Mouse (Mus musculus): Measurements from ENCODE around the gene Arhgap27. TPM values are rescaled to one million over a fixed set of nuclear protein-coding genes. Genes with fewer than 3 reads are reported as not detected.

Arhgap27 gene
- polyA plus RNA-seq, 1 experiment = not detected

DNA sequence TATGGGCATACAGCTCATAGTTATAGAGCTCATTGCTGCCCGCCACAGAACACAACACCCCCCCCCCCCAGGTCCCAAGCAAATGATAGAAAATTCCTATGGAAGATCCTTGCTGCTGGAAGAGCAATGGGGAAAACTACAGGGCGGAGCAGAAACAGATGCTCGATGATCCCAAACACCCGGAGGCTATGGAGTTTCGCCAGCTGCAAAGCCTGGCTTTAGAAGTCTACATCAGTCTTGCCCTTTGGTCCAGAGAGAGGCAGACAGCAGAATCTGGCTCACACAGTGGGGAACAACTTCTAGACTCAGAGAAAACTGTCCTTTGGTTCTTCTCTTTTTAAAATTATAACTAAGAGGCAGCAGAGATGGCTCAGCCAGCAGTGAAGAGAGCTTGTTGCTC lies 27.9 kb downstream of the Arhgap27 start:
- Histone ChIP-seq H3K4me1 (ENCODE audit: control insufficient read depth, insufficient read depth, low read length) (peaks cover 29% of the 10 kb centered on the region), H3K27ac (ENCODE audit: insufficient read depth, low read depth, low read length) (no peak overlapping the region), H3K4me3 (ENCODE audit: insufficient read depth, low read depth, low read length) (no peak overlapping the region)
- no peak for TF ChIP-seq CTCF (IDR thresholded peaks at IDR 0.05; ENCODE audit: insufficient read depth, low read depth, low read length)
- no peak for TF ChIP-seq POLR2A (IDR thresholded peaks at IDR 0.05; ENCODE audit: insufficient read depth, low read depth, low read length)
- 87% methylated on average over 5 of the region's 5 CpGs for WGBS

DNA sequence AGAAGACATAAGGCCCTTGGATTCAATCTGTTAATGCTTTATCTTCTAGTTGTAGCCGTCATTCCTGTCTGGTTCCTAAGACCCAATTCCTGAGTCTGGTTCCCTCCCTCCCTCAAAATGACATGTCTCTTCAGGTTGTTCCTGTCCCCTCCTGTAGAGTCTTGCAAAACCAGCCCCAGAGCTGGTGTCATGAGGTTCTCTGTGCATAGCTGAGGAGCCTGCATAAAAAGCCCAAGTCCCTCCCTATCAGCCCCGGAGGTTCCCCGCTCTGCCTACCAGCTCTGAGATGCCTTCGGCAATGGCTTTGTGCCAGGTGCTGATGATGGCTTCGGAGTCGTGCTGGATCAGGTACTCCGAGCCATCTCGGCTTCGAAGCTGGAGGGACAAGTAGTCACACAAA lies 28.6 kb downstream of the Arhgap27 start:
- H3K4me3 ChIP-seq (ENCODE audit: insufficient read depth, low read depth, low read length) = no peak overlapping the region
- TF ChIP-seq CTCF (IDR thresholded peaks at IDR 0.05; ENCODE audit: insufficient read depth, low read depth, low read length) (no peak), POLR2A (IDR thresholded peaks at IDR 0.05; ENCODE audit: insufficient read depth, low read depth, low read length) (no peak)
- H3K4me1 ChIP-seq (ENCODE audit: control insufficient read depth, insufficient read depth, low read length) = peaks cover 26% of the 10 kb centered on the region
- no peak overlapping the region for H3K27ac ChIP-seq (ENCODE audit: insufficient read depth, low read depth, low read length)
- WGBS = 71% methylated on average over 9 of the region's 9 CpGs

DNA sequence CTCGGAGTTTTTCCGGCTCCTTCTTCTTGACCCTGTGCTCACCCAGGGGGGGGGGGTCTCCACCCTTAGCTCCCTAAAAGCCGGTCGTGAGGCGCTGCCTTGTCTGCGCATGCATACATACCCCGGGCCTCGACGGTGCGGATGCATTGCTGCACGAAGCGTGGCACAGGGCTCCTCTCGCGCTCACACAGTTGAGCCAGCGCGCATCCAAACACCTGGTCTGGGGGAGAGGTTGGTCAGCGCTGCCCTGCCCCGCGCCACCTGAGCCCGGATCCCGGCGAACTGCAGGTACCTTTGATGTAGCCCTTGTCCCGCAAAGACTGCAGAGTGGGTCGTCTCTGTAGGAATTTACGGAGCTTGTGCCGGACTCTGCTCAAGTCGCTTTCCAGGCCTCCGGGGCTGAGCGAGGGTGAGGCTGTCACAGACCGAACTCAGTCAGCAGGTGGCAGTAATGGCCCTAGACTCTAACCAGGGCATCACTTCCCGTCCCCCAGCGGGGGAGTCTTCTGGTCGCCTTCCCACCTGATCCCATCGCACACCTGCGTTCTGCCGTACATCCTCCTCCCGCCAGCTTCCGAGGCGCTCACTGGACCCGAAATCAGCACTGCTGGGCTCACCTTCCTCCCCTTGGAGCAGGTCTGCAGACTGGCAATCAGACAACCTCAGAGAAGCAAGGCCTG lies 29.6 kb downstream of the Arhgap27 start:
- Histone ChIP-seq H3K27ac (ENCODE audit: insufficient read depth, low read depth, low read length) (no peak overlapping the region), H3K4me1 (ENCODE audit: control insufficient read depth, insufficient read depth, low read length) (peaks cover 21% of the 10 kb centered on the region), H3K4me3 (ENCODE audit: insufficient read depth, low read depth, low read length) (peak overlapping the region; percentile 48)
- no peak for TF ChIP-seq CTCF (IDR thresholded peaks at IDR 0.05; ENCODE audit: insufficient read depth, low read depth, low read length)
- TF ChIP-seq POLR2A (IDR thresholded peaks at IDR 0.05; ENCODE audit: insufficient read depth, low read depth, low read length) = no peak
- 24% methylated on average over 40 of the region's 40 CpGs for WGBS

DNA sequence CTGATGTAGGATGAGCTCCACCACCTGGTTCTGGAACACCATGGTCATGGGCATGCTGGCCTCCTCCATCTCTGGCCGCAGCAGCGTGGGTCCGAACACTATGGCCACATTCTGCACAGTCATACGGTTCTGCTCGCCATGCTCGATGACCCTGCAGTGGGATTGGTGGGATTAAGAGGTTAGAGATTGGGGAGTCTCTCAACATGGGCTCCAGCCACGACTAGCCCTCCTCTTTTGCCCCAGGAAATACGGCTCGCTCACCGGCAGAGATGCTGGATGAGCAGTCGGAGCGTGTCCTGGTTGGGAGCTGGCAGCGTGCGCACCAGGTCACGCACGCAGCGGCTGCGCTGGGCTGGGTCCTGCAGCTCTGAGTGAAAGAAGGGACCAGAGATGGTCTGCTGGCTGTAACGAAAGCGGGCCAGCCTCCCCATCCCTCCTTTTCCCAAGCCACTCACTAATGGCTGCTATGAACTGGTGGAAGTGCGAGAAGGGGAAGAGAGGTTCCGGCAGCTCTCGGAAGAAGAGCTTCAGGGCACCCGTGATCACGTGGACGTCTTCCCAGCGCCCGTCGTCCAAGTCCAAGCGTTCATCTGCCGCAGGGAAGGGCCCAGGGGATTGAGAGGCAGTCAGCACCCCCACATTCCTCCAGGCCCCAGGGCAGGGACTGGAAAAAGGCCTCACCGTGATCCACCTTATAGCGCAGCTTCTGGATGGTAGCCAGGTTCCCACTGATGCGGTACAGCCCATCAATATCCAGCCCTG lies 30.4 kb downstream of the Arhgap27 start:
- peaks cover 21% of the 10 kb centered on the region for H3K4me1 ChIP-seq (ENCODE audit: control insufficient read depth, insufficient read depth, low read length)
- H3K4me3 ChIP-seq (ENCODE audit: insufficient read depth, low read depth, low read length) = peak overlapping the region; percentile 48
- 29% methylated on average over 34 of the region's 34 CpGs for WGBS
- TF ChIP-seq POLR2A (IDR thresholded peaks at IDR 0.05; ENCODE audit: insufficient read depth, low read depth, low read length) (no peak), CTCF (IDR thresholded peaks at IDR 0.05; ENCODE audit: insufficient read depth, low read depth, low read length) (no peak)
- peak overlapping the region; percentile 50 for H3K27ac ChIP-seq (ENCODE audit: insufficient read depth, low read depth, low read length)

DNA sequence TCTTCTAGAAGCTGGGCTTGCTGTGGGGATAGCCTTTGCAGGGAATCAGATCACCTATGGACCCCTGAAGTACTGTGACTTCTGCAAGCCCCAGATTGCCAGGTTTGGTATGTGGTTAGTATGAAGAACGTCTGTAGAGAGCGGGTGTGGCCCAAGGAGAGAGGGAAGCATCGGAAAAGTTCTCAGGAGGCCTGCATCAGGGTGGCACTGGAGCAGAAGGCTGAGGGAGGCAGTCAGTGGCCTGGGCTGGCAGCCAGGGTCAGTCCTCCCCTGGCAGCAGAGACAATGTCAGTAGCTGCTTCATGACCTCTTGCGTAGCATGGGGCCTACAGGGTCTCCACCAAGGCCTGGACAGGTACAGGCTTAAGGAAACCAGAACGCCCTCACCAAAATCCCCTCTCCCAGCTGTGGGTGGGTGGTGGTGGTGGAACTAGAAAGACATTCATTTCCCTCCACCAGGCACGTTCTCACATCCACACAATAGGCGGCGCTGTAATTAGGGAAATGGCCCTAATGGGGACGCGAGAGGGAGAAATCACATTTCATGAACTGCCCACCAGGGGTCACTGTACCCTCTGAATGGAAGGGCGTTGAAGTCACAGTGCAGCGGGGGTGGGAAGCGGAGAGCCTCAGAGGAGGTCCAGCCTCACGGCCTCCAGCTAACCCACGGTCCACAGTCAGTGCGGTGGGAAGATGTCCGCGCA lies 31.2 kb downstream of the Arhgap27 start:
- Histone ChIP-seq H3K27ac (ENCODE audit: insufficient read depth, low read depth, low read length) (peak overlapping the region; percentile 50), H3K4me3 (ENCODE audit: insufficient read depth, low read depth, low read length) (peak overlapping the region; percentile 48), H3K4me1 (ENCODE audit: control insufficient read depth, insufficient read depth, low read length) (peaks cover 21% of the 10 kb centered on the region)
- peak; percentile 68; the same call in 1 of the 2 replicates for TF ChIP-seq CTCF (IDR thresholded peaks at IDR 0.05; ENCODE audit: insufficient read depth, low read depth, low read length)
- TF ChIP-seq POLR2A (IDR thresholded peaks at IDR 0.05; ENCODE audit: insufficient read depth, low read depth, low read length) = 0 out of 2 replicates have a peak, but pooled peaks have one; percentile 20
- 26% methylated on average over 18 of the region's 18 CpGs for WGBS

DNA sequence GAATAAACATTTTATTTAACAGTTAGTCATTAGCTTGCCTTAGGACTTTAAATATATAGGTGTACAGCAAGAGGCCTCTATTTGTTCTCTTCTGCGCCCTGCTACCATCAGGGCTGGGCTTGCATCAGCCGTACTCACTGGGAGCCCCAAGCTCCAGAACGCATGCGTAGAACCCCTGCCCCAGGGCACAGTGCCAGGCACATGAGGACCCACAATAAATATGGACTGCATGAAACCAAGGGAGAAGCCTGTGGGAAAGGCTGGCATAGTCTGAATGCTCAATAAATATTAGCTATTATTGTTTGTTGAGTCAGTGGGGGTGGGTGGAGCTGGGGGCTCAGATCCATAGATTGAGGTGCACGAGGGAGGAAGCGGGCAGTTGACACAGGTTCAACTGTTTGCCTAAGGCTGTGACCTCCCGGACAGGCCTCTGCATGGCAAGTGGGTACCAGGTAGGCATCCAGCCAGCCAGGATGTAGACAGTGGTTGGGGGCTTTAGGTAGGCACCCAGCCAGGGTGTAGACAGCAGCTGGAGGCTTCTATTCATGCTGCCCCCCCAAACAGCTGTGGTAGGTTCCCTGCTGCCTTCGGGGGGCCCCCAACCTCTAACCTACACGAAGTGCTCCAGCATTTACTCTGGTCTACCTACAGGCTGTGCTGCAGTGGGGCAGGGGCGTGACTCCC lies 31.8 kb downstream of the Arhgap27 start:
- 90% methylated on average over 10 of the region's 10 CpGs for WGBS
- Histone ChIP-seq H3K27ac (ENCODE audit: insufficient read depth, low read depth, low read length) (no peak overlapping the region), H3K4me3 (ENCODE audit: insufficient read depth, low read depth, low read length) (no peak overlapping the region), H3K4me1 (ENCODE audit: control insufficient read depth, insufficient read depth, low read length) (peaks cover 21% of the 10 kb centered on the region)
- no peak for TF ChIP-seq CTCF (IDR thresholded peaks at IDR 0.05; ENCODE audit: insufficient read depth, low read depth, low read length)
- no peak for TF ChIP-seq POLR2A (IDR thresholded peaks at IDR 0.05; ENCODE audit: insufficient read depth, low read depth, low read length)

DNA sequence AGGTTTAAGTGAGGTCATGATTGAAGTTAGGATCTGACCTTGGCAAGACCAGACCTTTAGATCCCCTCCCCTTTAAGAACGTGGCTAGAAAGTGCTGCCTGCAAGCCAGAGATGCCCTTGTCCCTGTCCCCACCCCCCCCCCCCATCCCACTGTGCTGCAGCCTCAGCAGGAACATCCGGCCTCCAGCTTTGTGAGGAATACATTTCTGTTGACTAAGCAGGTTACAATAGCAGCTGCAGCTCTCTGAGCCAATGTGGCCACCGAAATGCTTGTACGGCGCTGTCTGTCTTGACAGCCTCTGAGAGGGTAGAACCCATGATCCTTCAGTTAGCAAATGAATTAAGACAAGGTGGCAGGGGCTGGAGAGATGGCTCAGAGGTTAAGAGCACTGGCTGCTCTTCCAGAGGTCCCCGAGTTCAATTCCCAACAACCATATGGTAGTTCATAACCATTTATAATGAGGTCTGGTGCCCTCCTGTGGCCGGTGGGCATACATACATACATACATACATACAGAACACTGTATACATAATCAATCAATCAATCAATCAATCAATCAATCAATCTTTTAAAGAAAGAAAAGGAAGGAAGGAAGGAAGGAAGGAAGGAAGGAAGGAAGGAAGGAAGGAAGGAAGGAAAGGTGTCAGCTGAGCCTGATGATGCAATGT lies 32.7 kb downstream of the Arhgap27 start:
- H3K4me1 ChIP-seq (ENCODE audit: control insufficient read depth, insufficient read depth, low read length) = peaks cover 21% of the 10 kb centered on the region
- no peak overlapping the region for H3K4me3 ChIP-seq (ENCODE audit: insufficient read depth, low read depth, low read length)
- no peak overlapping the region for H3K27ac ChIP-seq (ENCODE audit: insufficient read depth, low read depth, low read length)
- no peak for TF ChIP-seq POLR2A (IDR thresholded peaks at IDR 0.05; ENCODE audit: insufficient read depth, low read depth, low read length)
- TF ChIP-seq CTCF (IDR thresholded peaks at IDR 0.05; ENCODE audit: insufficient read depth, low read depth, low read length) = no peak
- 69% methylated on average over 7 of the region's 7 CpGs for WGBS

DNA sequence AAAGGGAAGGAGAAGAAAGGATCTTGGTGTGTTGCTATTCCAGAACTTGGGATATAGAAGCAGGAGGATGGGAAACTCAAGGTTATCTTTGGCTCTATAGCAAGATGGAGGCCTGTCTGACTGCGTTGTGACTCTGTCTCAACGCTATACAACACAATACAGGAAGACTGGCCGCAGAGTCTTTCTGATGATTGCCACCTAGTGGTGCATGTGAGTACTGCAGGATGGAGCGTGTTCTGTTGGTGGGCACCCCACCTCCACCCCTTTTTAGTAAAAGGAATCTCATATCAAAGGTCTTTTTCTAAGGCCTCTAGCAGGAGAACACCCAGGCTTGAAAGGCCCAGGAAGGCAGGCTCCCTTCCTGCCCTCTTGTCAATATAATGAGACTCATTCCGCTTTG lies 36.5 kb downstream of the Arhgap27 start:
- no peak overlapping the region for H3K4me3 ChIP-seq (ENCODE audit: insufficient read depth, low read depth, low read length)

More for the DNA sequence above, 36.5 kb downstream of the Arhgap27 start:
- Histone ChIP-seq H3K4me1 (ENCODE audit: control insufficient read depth, insufficient read depth, low read length) (no peaks in the 10 kb centered on the region; the same call in 1 of the 2 replicates), H3K27ac (ENCODE audit: insufficient read depth, low read depth, low read length) (no peak overlapping the region)
- TF ChIP-seq POLR2A (IDR thresholded peaks at IDR 0.05; ENCODE audit: insufficient read depth, low read depth, low read length) = no peak
- peak; percentile 21; the same call in 1 of the 2 replicates for TF ChIP-seq CTCF (IDR thresholded peaks at IDR 0.05; ENCODE audit: insufficient read depth, low read depth, low read length)
- whole genome bisulfite sequencing = 13% methylated on average over 5 of the region's 5 CpGs
